ENCODE assay signal across 20 mouse cellular contexts in the genomic region with DNA sequence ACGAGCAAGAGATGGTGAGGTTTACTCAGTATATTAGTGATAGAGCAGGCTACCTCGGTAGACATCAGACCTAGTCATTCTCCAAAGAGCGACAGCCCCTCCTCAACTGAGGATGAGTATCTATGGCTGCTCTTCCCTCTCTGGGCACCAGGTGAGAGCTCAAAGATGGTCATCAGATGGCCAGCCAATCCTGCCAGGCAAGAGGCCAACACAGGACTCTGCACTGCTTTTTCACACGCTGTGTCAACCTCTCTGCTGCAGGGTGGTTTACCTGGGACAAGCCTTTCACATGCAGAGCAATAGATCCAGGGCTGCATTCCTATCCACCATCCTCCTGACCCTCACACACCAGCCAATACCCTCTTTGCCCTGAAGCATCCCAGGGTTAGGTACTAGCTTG. TPM values are rescaled to one million over a fixed set of nuclear protein-coding genes. Genes with fewer than 3 reads are reported as not detected.
DNase-seq lines count a peak whose midpoint lies in the region.
"Had no signal": no experiment of that assay in that cellular context is flagged by ENCODE, and none has a peak within 500 bp of the region (broad histone marks: within the 10 kb centered on the region; RNA-seq: fewer than 3 reads in every experiment).

No protein-coding gene starts in this region.

- DNase-seq in cerebellum, adult 8-10 months: peak; percentile 41
- no peak for DNase-seq in cerebellum, adult 11-12 months
- peak; percentile 52 for DNase-seq in brain, adult 2 months (ENCODE audit: low read depth, low spot score)
- DNase-seq in cerebellum, adult 9-11 months: peak; percentile 61
- DNase-seq in cerebellum, postnatal 25 days: peak; percentile 69 to 83
- no peak for DNase-seq in adrenal gland, adult 2 months
- DNase-seq in spleen, postnatal 14 days (ENCODE audit: low spot score in 2 of 2): no peak
- DNase-seq: adrenal gland, adult 8-10 months; adrenal gland, postnatal 25 days; forebrain, postnatal 0 days; gastrocnemius, adult 2 months; gastrocnemius, postnatal 14 days; heart, adult 18-20 months; heart, postnatal 10 days; heart, postnatal 36 days; kidney, adult 18-20 months; kidney, adult 9 months had no signal

RNA-seq across cellular contexts. Expression of gene Lrp3, which starts 3.5 kb away (rescaled TPM):
- 10 to 100 TPM; 14.9 to 22.7 TPM for total RNA-seq in adrenal gland, adult 2 months (2021)
- polyA plus RNA-seq in adrenal gland, adult 2 months (2012; rRNA removed): 38.8 and 42.9 TPM in 2 replicates
- total RNA-seq: MEL had no signal

RNA-seq across cellular contexts. Expression of gene Slc7a10, which starts 25.6 kb away (rescaled TPM):
- 10 to 100 TPM in 1 of 2 experiments, 1 to 10 TPM in 1; 6.4 to 28.1 TPM for total RNA-seq in adrenal gland, adult 2 months (2021)
- 26.6 and 40.9 TPM in 2 replicates for polyA plus RNA-seq in adrenal gland, adult 2 months (2012; rRNA removed)
- total RNA-seq: common myeloid progenitor, adult 5-6 weeks; MEL had no signal
- polyA plus RNA-seq: C2C12 had no signal

Comparison
In these comparisons a context has a peak if more than half of its experiments do, and no peak if none do; other contexts are left out.
1. DNase-seq: peak in cerebellum, adult 8-10 months (single experiment), brain, adult 2 months (single experiment), cerebellum, adult 9-11 months (single experiment) and cerebellum, postnatal 25 days (2 of 2); none in cerebellum, adult 11-12 months (single experiment), adrenal gland, adult 2 months (single experiment) and spleen, postnatal 14 days (0 of 2).